Comparison of ENCODE assay signal across 26 mouse cellular contexts in genomic region chr2:105263219-105263618, GRCm38 (mm10). TPM values are rescaled to one million over a fixed set of nuclear protein-coding genes. Genes with fewer than 3 reads are reported as not detected.
DNase-seq lines count a peak whose midpoint lies in the region; TF ChIP-seq lines count a peak whose summit lies in the region.
"Had no signal": no experiment of that assay in that cellular context is flagged by ENCODE, and none has a peak within 500 bp of the region (broad histone marks: within the 10 kb centered on the region; RNA-seq: fewer than 3 reads in every experiment).

No protein-coding gene starts in this region.

- H3K9me3 ChIP-seq in E14TG2a.4 (ENCODE audit: low read length) (no peaks in the 10 kb centered on the region), ES-Bruce4 (replicated peaks; ENCODE audit: control insufficient read depth, insufficient read depth, low read length, poor library complexity, severe bottlenecking) (no peaks in the 10 kb centered on the region)
- H3K9me3 ChIP-seq: embryonic facial prominence, embryonic 15.5 days; forebrain, embryonic 12.5 days; forebrain, embryonic 15.5 days; heart, embryonic 10.5 days; hindbrain, embryonic 12.5 days; hindbrain, embryonic 15.5 days had no signal

- H3K9ac ChIP-seq in ES-Bruce4 (ENCODE audit: low read depth, poor library complexity, severe bottlenecking) = no peak overlapping the region
- H3K9ac ChIP-seq: embryonic facial prominence, embryonic 15.5 days; forebrain, embryonic 12.5 days; forebrain, embryonic 15.5 days; hindbrain, embryonic 12.5 days; hindbrain, embryonic 15.5 days had no signal

- peak; percentile 82; the same call in 1 of the 2 replicates for TF ChIP-seq EP300 in ES-Bruce4 (IDR thresholded peaks at IDR 0.05; ENCODE audit: insufficient read depth, low read depth, low read length)

- DNase-seq in Muller cell, postnatal 12 days (ENCODE audit: inconsistent ontology term) = peak; percentile 67
- DNase-seq in brain, adult 2 months (ENCODE audit: low read depth, low spot score) = peak; percentile 7
- DNase-seq in right cerebral cortex, postnatal 4 days = no peak
- DNase-seq in layer of hippocampus, adult 9-10 months (ENCODE audit: low spot score) = no peak
- DNase-seq: adrenal gland, postnatal 10 days; adrenal gland, postnatal 36 days; cerebellum, adult 11 months; cerebellum, adult 2 months; cerebellum, adult 9-11 months; cerebellum, postnatal 36 days; embryo, embryonic 11 days; gastrocnemius, postnatal 25 days; heart, adult 2 months; kidney, adult 2 months had no signal

- no peak for TF ChIP-seq POLR2A in ES-Bruce4 (IDR thresholded peaks at IDR 0.05; ENCODE audit: insufficient read depth, low read length)

- H3K4me1 ChIP-seq in E14TG2a.4 (replicated peaks; ENCODE audit: low read depth, low read length) = peaks cover 35% of the 10 kb centered on the region
- peaks cover 3% of the 10 kb centered on the region for H3K4me1 ChIP-seq in ES-Bruce4 (ENCODE audit: control insufficient read depth, insufficient read depth, low read length)
- H3K4me1 ChIP-seq: embryonic facial prominence, embryonic 15.5 days; forebrain, embryonic 15.5 days; heart, embryonic 10.5 days; hindbrain, embryonic 12.5 days; hindbrain, embryonic 15.5 days had no signal

- H3K27ac ChIP-seq in ES-Bruce4 (ENCODE audit: insufficient read depth, low read length) = no peak overlapping the region
- H3K27ac ChIP-seq: embryonic facial prominence, embryonic 15.5 days; forebrain, embryonic 12.5 days; forebrain, embryonic 15.5 days; heart, adult 2 months; heart, embryonic 10.5 days; hindbrain, embryonic 12.5 days; hindbrain, embryonic 15.5 days had no signal

- H3K36me3 ChIP-seq in E14TG2a.4 (ENCODE audit: insufficient read depth, low read length) (no peaks in the 10 kb centered on the region), ES-Bruce4 (ENCODE audit: control insufficient read depth, insufficient read depth, low read length, poor library complexity, severe bottlenecking) (no peaks in the 10 kb centered on the region)
- H3K36me3 ChIP-seq: embryonic facial prominence, embryonic 15.5 days; forebrain, embryonic 12.5 days; forebrain, embryonic 15.5 days; heart, embryonic 10.5 days; hindbrain, embryonic 12.5 days; hindbrain, embryonic 15.5 days had no signal

- H3K27me3 ChIP-seq in E14TG2a.4 (ENCODE audit: insufficient read depth, low read length) (peaks cover 11% of the 10 kb centered on the region; the same call in 1 of the 2 replicates), ES-Bruce4 (ENCODE audit: control insufficient read depth, insufficient read depth, low read length, poor library complexity, severe bottlenecking) (no peaks in the 10 kb centered on the region)
- H3K27me3 ChIP-seq: embryonic facial prominence, embryonic 15.5 days; forebrain, embryonic 12.5 days had no signal

- TF ChIP-seq CTCF in E14TG2a.4 (conservative IDR thresholded peaks at IDR 0.05; ENCODE audit: low read length) = no peak
- no peak for TF ChIP-seq CTCF in ES-Bruce4 (IDR thresholded peaks at IDR 0.05; ENCODE audit: low read depth, low read length)

- H3K4me3 ChIP-seq in E14TG2a.4 (replicated peaks; ENCODE audit: low read length) (0 out of 2 replicates have a peak overlapping the region, but pooled peaks have one; percentile 8), ES-Bruce4 (ENCODE audit: low read depth, low read length) (no peak overlapping the region)
- H3K4me3 ChIP-seq: embryonic facial prominence, embryonic 15.5 days; erythroblast, embryonic 14.5 days; forebrain, embryonic 12.5 days; forebrain, embryonic 15.5 days; heart, adult 2 months; heart, embryonic 10.5 days; hindbrain, embryonic 12.5 days; hindbrain, embryonic 15.5 days had no signal

RNA-seq across cellular contexts. Expression of gene Them7, which starts 39.1 kb away (rescaled TPM):
- not detected in 2 replicates for polyA plus RNA-seq in ES-Bruce4 (2011; ENCODE audit: insufficient read depth, insufficient read length, low read depth, missing spikeins)
- polyA plus RNA-seq: C2C12; CD4-positive, CD25-positive, alpha-beta regulatory T cell, adult 4 months; cortical plate, adult 2 months; erythroblast, embryonic 14.5 days; forebrain, embryonic 12.5 days; forebrain, embryonic 15.5 days had no signal

Comparison
In these comparisons a context has a peak if more than half of its experiments do, and no peak if none do; other contexts are left out.
1. DNase-seq: peak in Muller cell, postnatal 12 days (single experiment) and brain, adult 2 months (single experiment); none in right cerebral cortex, postnatal 4 days (single experiment) and layer of hippocampus, adult 9-10 months (single experiment).